Mouse (Mus musculus) neural tube, embryonic 14.5 days (tissue): Measurements from ENCODE around the gene Ensa. TPM values are rescaled to one million over a fixed set of nuclear protein-coding genes. Genes with fewer than 3 reads are reported as not detected.

ENCODE experiments used
- ATAC-seq: fragments of 200-750 bp; cut with Nextera tagmentation; 2 replicates; pipeline ENCODE4 v1.8.0; 2017; ENCODE audit warnings: low read depth, mild to moderate bottlenecking, moderate TSS enrichment, moderate library complexity
- H3K27ac ChIP-seq: fragments of 300-500 bp; sonication (generic); 2 replicates; pipeline ENCODE4 v1.5.1; 2014; ENCODE audit warnings: low read depth, mild to moderate bottlenecking, control low read depth, low read length, moderate library complexity, mixed read lengths
- H3K27me3 ChIP-seq: fragments of 300-500 bp; sonication (generic); 2 replicates; pipeline ENCODE4 v1.6.1; 2014; ENCODE audit warnings: low read length; ENCODE audit not compliant: control insufficient read depth, insufficient read depth
- H3K36me3 ChIP-seq: fragments of 300-500 bp; sonication (generic); 2 replicates; pipeline ENCODE4 v1.6.1; 2014; ENCODE audit warnings: low read length, mixed read lengths; ENCODE audit not compliant: control insufficient read depth, insufficient read depth
- H3K4me1 ChIP-seq: fragments of 300-500 bp; sonication (generic); 2 replicates; pipeline ENCODE4 v1.6.1; 2014; ENCODE audit warnings: low read length; ENCODE audit not compliant: control insufficient read depth, insufficient read depth
- H3K4me2 ChIP-seq: fragments of 300-500 bp; sonication (generic); 2 replicates; pipeline ENCODE4 v1.6.1; 2014; ENCODE audit warnings: mild to moderate bottlenecking, low read depth, low read length, control low read depth
- H3K4me3 ChIP-seq: fragments of 300-500 bp; sonication (generic); 2 replicates; pipeline ENCODE4 v1.5.1; 2014; ENCODE audit warnings: low read depth, low read length, control low read depth, mixed read lengths
- H3K9ac ChIP-seq: fragments of 300-500 bp; sonication (generic); replicated peaks from 2 replicates; pipeline ENCODE4 v1.6.1; 2014; ENCODE audit warnings: low read depth, mild to moderate bottlenecking, control low read depth, low read length, mixed read lengths
- H3K9me3 ChIP-seq: fragments of 300-500 bp; sonication (generic); 2 replicates; pipeline ENCODE4 v1.6.1; 2016; ENCODE audit warnings: low read length; ENCODE audit not compliant: control insufficient read depth
- WGBS: fragments of 180-500 bp; shearing (Covaris S2); extraction: QIAGEN DNeasy Blood & Tissue Kit; methylation state at CpG from one replicate; pipeline ENCODE4 v1.1.7; 2014; 5-methylcytosine and 5-hydroxymethylcytosine counted together
- polyA plus RNA-seq: library from polyadenylated mRNA; unstranded; fragments of >200 nt; fragmentation: Nextera tagmentation; extraction: Ambion mirVana; gene quantifications from 2 replicates; pipeline ENCODE4 v1.2.1, GENCODE M21; 2014

Ensa gene
- polyA plus RNA-seq, 1 experiment from 2014 or later = 101 TPM

- WGBS = 80% methylated on average over 12 of the region's 12 CpGs
- Histone ChIP-seq H3K4me3 (no peak overlapping the region), H3K4me2 (no peak overlapping the region), H3K9ac (no peak overlapping the region), H3K9me3 (no peaks in the 10 kb centered on the region), H3K36me3 (peaks cover 72% of the 10 kb centered on the region), H3K27ac (no peak overlapping the region), H3K4me1 (no peaks in the 10 kb centered on the region), H3K27me3 (no peaks in the 10 kb centered on the region)
- ATAC-seq = no peak
Observed at GRCm38 (mm10) chr3:95632648-95633588, 8.1 kb downstream of the Ensa start.

- ATAC-seq = no peak
- no peak overlapping the region for H3K4me3 ChIP-seq
- H3K9me3 ChIP-seq = no peaks in the 10 kb centered on the region
- no peak overlapping the region for H3K27ac ChIP-seq
- 82% methylated on average over 4 of the region's 4 CpGs for WGBS
- no peak overlapping the region for H3K9ac ChIP-seq
- no peak overlapping the region for H3K4me2 ChIP-seq
- H3K27me3 ChIP-seq = no peaks in the 10 kb centered on the region
- H3K4me1 ChIP-seq = no peaks in the 10 kb centered on the region
- peaks cover 45% of the 10 kb centered on the region for H3K36me3 ChIP-seq
Observed at GRCm38 (mm10) chr3:95635636-95636035, 10.8 kb downstream of the Ensa start.

GRCm38 (mm10) chr3:95636072-95636471 lies 11.3 kb downstream of the Ensa start:
- H3K9ac ChIP-seq = no peak overlapping the region
- H3K9me3 ChIP-seq = no peaks in the 10 kb centered on the region
- peaks cover 41% of the 10 kb centered on the region for H3K36me3 ChIP-seq
- no peak overlapping the region for H3K4me2 ChIP-seq
- no peak for ATAC-seq
- 88% methylated on average over 4 of the region's 4 CpGs for WGBS
- no peak overlapping the region for H3K4me3 ChIP-seq
- no peaks in the 10 kb centered on the region for H3K4me1 ChIP-seq
- no peaks in the 10 kb centered on the region for H3K27me3 ChIP-seq
- H3K27ac ChIP-seq = no peak overlapping the region

GRCm38 (mm10) chr3:95639694-95640093 lies 14.9 kb downstream of the Ensa start:
- no peaks in the 10 kb centered on the region for H3K4me1 ChIP-seq
- H3K4me2 ChIP-seq = no peak overlapping the region
- H3K27me3 ChIP-seq = no peaks in the 10 kb centered on the region
- no peak overlapping the region for H3K4me3 ChIP-seq
- peaks cover 18% of the 10 kb centered on the region for H3K36me3 ChIP-seq
- ATAC-seq = no peak
- H3K9ac ChIP-seq = no peak overlapping the region
- H3K9me3 ChIP-seq = no peaks in the 10 kb centered on the region
- WGBS = 96% methylated on average over 1 of the region's 1 CpGs
- H3K27ac ChIP-seq = no peak overlapping the region

- Histone ChIP-seq H3K36me3 (no peaks in the 10 kb centered on the region), H3K9ac (no peak overlapping the region), H3K4me1 (no peaks in the 10 kb centered on the region), H3K27ac (no peak overlapping the region), H3K27me3 (no peaks in the 10 kb centered on the region), H3K4me2 (no peak overlapping the region), H3K9me3 (no peaks in the 10 kb centered on the region), H3K4me3 (no peak overlapping the region)
- WGBS = 93% methylated on average over 7 of the region's 7 CpGs
- no peak for ATAC-seq
Observed at GRCm38 (mm10) chr3:95643097-95643496, 18.3 kb downstream of the Ensa start.

GRCm38 (mm10) chr3:95645313-95646235 lies 20.8 kb downstream of the Ensa start:
- ATAC-seq = no peak
- H3K4me2 ChIP-seq = no peak overlapping the region
- no peaks in the 10 kb centered on the region for H3K9me3 ChIP-seq
- WGBS = 72% methylated on average over 10 of the region's 10 CpGs
- H3K4me3 ChIP-seq = no peak overlapping the region
- no peaks in the 10 kb centered on the region for H3K4me1 ChIP-seq
- H3K36me3 ChIP-seq = no peaks in the 10 kb centered on the region
- no peak overlapping the region for H3K27ac ChIP-seq
- no peak overlapping the region for H3K9ac ChIP-seq
- no peaks in the 10 kb centered on the region for H3K27me3 ChIP-seq

- no peak for ATAC-seq
- H3K4me3 ChIP-seq = no peak overlapping the region
- no peaks in the 10 kb centered on the region for H3K9me3 ChIP-seq
- H3K27ac ChIP-seq = no peak overlapping the region
- no peaks in the 10 kb centered on the region for H3K36me3 ChIP-seq
- H3K27me3 ChIP-seq = no peaks in the 10 kb centered on the region
- no peak overlapping the region for H3K9ac ChIP-seq
- H3K4me2 ChIP-seq = no peak overlapping the region
- H3K4me1 ChIP-seq = no peaks in the 10 kb centered on the region
- WGBS = 93% methylated on average over 5 of the region's 5 CpGs
Observed at GRCm38 (mm10) chr3:95648016-95648415, 23.2 kb downstream of the Ensa start.

- ATAC-seq = no peak
- Histone ChIP-seq H3K4me3 (no peak overlapping the region), H3K9ac (no peak overlapping the region), H3K4me2 (no peak overlapping the region), H3K4me1 (no peaks in the 10 kb centered on the region), H3K27ac (no peak overlapping the region), H3K27me3 (no peaks in the 10 kb centered on the region), H3K9me3 (no peaks in the 10 kb centered on the region), H3K36me3 (no peaks in the 10 kb centered on the region)
- WGBS = 77% methylated on average over 6 of the region's 6 CpGs
Observed at GRCm38 (mm10) chr3:95650276-95651032, 25.7 kb downstream of the Ensa start.
